Mouse (Mus musculus) intestine, embryonic 16.5 days (tissue): Measurements from ENCODE around the gene Tmprss6. TPM values are rescaled to one million over a fixed set of nuclear protein-coding genes. Genes with fewer than 3 reads are reported as not detected.

ENCODE experiments used
- ATAC-seq: fragments of 200-750 bp; cut with Nextera tagmentation; 2 replicates; pipeline ENCODE4 v1.8.0; 2017; ENCODE audit warnings: moderate TSS enrichment, moderate library complexity
- H3K27ac ChIP-seq: fragments of 300-500 bp; sonication (generic); 2 replicates; pipeline ENCODE4 v1.5.1; 2014; ENCODE audit warnings: mild to moderate bottlenecking, low read length
- H3K27me3 ChIP-seq: fragments of 300-500 bp; sonication (generic); replicated peaks from 2 replicates; pipeline ENCODE4 v1.6.1; 2014; ENCODE audit warnings: low read length, control low read depth, mixed read lengths; ENCODE audit not compliant: control insufficient read depth, insufficient read depth
- H3K36me3 ChIP-seq: fragments of 300-500 bp; sonication (generic); 2 replicates; pipeline ENCODE4 v1.6.1; 2014; ENCODE audit warnings: low read length, control low read depth; ENCODE audit not compliant: control insufficient read depth, insufficient read depth
- H3K4me1 ChIP-seq: fragments of 300-500 bp; sonication (generic); 2 replicates; pipeline ENCODE4 v1.6.1; 2014; ENCODE audit warnings: low read length, control low read depth, mixed read lengths; ENCODE audit not compliant: control insufficient read depth, insufficient read depth
- H3K4me2 ChIP-seq: fragments of 300-500 bp; sonication (generic); 2 replicates; pipeline ENCODE4 v1.6.1; 2014; ENCODE audit warnings: low read depth, low read length, control low read depth
- H3K4me3 ChIP-seq: fragments of 300-500 bp; sonication (generic); 2 replicates; pipeline ENCODE4 v1.5.1; 2014; ENCODE audit warnings: mild to moderate bottlenecking, low read length
- H3K9ac ChIP-seq: fragments of 300-500 bp; sonication (generic); 2 replicates; pipeline ENCODE4 v1.6.1; 2014; ENCODE audit warnings: low read depth, low read length
- H3K9me3 ChIP-seq: fragments of 300-500 bp; sonication (generic); 2 replicates; pipeline ENCODE4 v1.6.1; 2016; ENCODE audit warnings: low read length, control low read depth; ENCODE audit not compliant: control insufficient read depth
- WGBS: fragments of 180-500 bp; shearing (Covaris S2); extraction: QIAGEN DNeasy Blood & Tissue Kit; methylation state at CpG from one replicate; pipeline ENCODE4 v1.1.7; 2014; 5-methylcytosine and 5-hydroxymethylcytosine counted together
- polyA plus RNA-seq: library from polyadenylated mRNA; unstranded; fragments of >200 nt; fragmentation: Nextera tagmentation; extraction: Ambion mirVana; gene quantifications from 2 replicates; pipeline ENCODE4 v1.2.1, GENCODE M21; 2015

Tmprss6 gene
- polyA plus RNA-seq, 1 experiment from 2014 or later: 0.82 TPM

DNA sequence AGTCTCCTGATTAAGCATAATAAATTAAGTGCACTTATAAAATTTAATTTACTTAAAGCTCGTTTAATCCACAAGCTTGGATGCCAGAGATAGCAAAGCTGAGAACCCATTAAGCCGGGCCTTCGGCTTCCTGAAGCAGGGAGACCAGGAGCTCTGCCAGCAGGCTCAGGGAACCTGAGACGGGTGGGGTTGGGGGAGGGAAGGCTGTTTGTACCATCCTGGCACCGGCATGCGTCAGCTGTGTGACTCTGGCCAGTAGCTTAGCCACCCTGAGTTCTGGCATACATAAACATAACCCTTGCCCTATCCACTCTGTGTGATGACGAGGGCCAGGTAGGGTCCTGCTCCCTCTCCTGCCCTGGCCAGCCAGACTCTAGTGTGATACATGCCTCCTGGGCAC, 12.4 kb downstream of the Tmprss6 start:
- Histone ChIP-seq H3K4me3 (no peak overlapping the region), H3K4me2 (no peak overlapping the region), H3K4me1 (no peaks in the 10 kb centered on the region), H3K9ac (no peak overlapping the region), H3K36me3 (no peaks in the 10 kb centered on the region), H3K27me3 (no peaks in the 10 kb centered on the region), H3K27ac (no peak overlapping the region), H3K9me3 (no peaks in the 10 kb centered on the region)
- 50% methylated on average over 7 of the region's 7 CpGs for WGBS
- no peak for ATAC-seq

DNA sequence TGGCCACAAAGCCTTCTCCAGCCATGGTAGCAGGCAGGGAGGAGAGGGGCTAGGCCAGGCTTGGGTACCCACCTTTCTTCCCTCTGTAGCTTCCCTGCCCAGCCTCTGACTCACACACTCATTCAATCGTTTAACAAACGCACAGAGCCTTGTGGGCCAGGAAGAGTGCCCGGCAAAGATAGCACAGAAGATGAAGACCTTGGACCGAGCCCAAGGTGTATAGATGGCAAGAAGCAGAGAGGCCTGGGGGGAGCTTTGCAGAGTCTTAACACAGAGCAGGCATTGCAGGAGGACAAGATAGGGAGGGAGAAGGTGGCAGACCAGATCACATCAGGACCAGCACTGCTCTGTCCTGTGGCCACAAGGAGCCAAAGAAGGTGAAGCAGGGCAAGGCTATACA, 13.3 kb downstream of the Tmprss6 start:
- Histone ChIP-seq H3K9me3 (no peaks in the 10 kb centered on the region), H3K27me3 (no peaks in the 10 kb centered on the region), H3K4me1 (no peaks in the 10 kb centered on the region), H3K4me3 (no peak overlapping the region), H3K4me2 (no peak overlapping the region), H3K27ac (no peak overlapping the region), H3K9ac (no peak overlapping the region), H3K36me3 (no peaks in the 10 kb centered on the region)
- 48% methylated on average over 4 of the region's 4 CpGs for WGBS
- 0 out of 2 replicates have a peak, but pooled peaks have one; percentile 54 for ATAC-seq

DNA sequence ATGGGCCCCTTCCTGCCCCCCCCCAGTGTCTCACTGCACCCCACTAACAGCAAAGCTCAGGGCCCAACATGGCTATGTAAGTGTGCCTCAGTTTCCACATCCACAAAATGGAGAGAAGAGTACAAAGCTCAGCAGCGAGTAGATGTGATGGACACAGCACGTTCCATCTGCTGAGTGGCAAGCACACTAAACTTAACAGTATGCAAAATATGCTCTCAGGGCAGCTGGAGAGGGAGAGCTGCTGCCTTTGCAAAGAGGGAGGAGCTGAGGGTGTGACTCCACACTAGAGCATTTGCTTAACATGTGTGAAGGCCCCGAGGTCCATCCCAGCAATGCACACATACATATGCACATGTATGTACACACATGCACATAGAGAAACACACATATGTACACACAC, 15.5 kb downstream of the Tmprss6 start:
- H3K9ac ChIP-seq: no peak overlapping the region
- no peak overlapping the region for H3K27ac ChIP-seq
- no peaks in the 10 kb centered on the region for H3K4me1 ChIP-seq
- no peaks in the 10 kb centered on the region for H3K27me3 ChIP-seq
- H3K4me2 ChIP-seq: no peak overlapping the region
- no peaks in the 10 kb centered on the region for H3K36me3 ChIP-seq
- ATAC-seq: no peak
- no peaks in the 10 kb centered on the region for H3K9me3 ChIP-seq
- H3K4me3 ChIP-seq: no peak overlapping the region
- 71% methylated on average over 3 of the region's 3 CpGs for WGBS

GRCm38 (mm10) chr15:78451201-78451600, 17.2 kb downstream of the Tmprss6 start:
- Histone ChIP-seq H3K27me3 (no peaks in the 10 kb centered on the region), H3K36me3 (no peaks in the 10 kb centered on the region), H3K4me1 (no peaks in the 10 kb centered on the region), H3K4me3 (no peak overlapping the region), H3K27ac (no peak overlapping the region), H3K9ac (no peak overlapping the region), H3K4me2 (no peak overlapping the region), H3K9me3 (no peaks in the 10 kb centered on the region)
- ATAC-seq: no peak
- 84% methylated on average over 2 of the region's 2 CpGs for WGBS

DNA sequence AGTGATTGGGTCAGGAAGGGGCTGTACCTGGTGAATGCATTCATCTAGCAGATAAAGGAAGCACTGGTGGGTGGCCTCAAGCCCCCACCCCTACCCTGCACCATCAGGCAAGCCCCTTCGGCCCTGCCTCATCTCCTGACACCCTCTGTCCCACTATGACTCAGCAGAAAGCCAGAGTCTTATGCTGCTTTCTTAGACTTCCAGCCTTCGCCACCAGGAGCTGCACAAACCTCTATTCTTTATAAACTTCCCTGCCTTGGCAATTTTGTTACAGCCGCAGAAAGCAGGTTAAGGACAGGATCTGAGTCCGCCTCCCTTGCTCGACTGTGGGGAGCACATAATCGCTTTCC, 18.0 kb downstream of the Tmprss6 start:
- Histone ChIP-seq H3K9me3 (no peaks in the 10 kb centered on the region), H3K36me3 (no peaks in the 10 kb centered on the region), H3K4me1 (no peaks in the 10 kb centered on the region), H3K27me3 (no peaks in the 10 kb centered on the region), H3K4me3 (no peak overlapping the region), H3K9ac (no peak overlapping the region), H3K27ac (no peak overlapping the region), H3K4me2 (no peak overlapping the region)
- no peak for ATAC-seq
- WGBS: 90% methylated on average over 6 of the region's 6 CpGs

- Histone ChIP-seq H3K4me3 (no peak overlapping the region), H3K27ac (no peak overlapping the region)
- 34% methylated on average over 7 of the region's 7 CpGs for WGBS
Measured at GRCm38 (mm10) chr15:78449694-78450418, 18.6 kb downstream of the Tmprss6 start.

DNA sequence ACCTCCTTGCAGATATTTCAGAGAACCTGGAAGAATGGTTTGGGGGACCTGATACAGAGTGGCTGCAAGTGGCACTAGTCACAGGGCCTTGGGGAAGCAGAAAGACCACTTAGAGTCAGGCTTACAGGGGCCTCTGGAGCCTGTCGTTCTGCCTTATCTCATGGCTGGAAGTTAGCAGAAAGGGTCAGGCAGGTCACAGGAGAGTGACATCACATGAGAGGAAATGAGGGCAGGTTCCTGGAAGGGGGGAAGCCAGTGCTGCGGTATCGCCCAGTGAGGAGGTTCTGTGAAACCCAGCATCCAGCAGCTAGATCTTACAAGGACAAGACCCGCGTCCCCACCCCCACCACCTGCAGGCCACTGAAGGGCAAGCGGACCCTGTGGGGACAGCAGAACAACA, 19.3 kb downstream of the Tmprss6 start:
- Histone ChIP-seq H3K9ac (peak overlapping the region; percentile 42; the same call in 1 of the 2 replicates), H3K4me2 (no peak overlapping the region), H3K4me3 (no peak overlapping the region), H3K27ac (no peak overlapping the region), H3K9me3 (no peaks in the 10 kb centered on the region), H3K4me1 (no peaks in the 10 kb centered on the region), H3K36me3 (no peaks in the 10 kb centered on the region), H3K27me3 (no peaks in the 10 kb centered on the region)
- 62% methylated on average over 6 of the region's 6 CpGs for WGBS
- no peak for ATAC-seq

More at GRCm38 (mm10) chr15:78449694-78450418, 18.6 kb downstream of the Tmprss6 start:
- no peaks in the 10 kb centered on the region for H3K36me3 ChIP-seq
- no peaks in the 10 kb centered on the region for H3K9me3 ChIP-seq
- ATAC-seq: no peak
- H3K9ac ChIP-seq: no peak overlapping the region
- no peaks in the 10 kb centered on the region for H3K27me3 ChIP-seq
- no peaks in the 10 kb centered on the region for H3K4me1 ChIP-seq
- no peak overlapping the region for H3K4me2 ChIP-seq

DNA sequence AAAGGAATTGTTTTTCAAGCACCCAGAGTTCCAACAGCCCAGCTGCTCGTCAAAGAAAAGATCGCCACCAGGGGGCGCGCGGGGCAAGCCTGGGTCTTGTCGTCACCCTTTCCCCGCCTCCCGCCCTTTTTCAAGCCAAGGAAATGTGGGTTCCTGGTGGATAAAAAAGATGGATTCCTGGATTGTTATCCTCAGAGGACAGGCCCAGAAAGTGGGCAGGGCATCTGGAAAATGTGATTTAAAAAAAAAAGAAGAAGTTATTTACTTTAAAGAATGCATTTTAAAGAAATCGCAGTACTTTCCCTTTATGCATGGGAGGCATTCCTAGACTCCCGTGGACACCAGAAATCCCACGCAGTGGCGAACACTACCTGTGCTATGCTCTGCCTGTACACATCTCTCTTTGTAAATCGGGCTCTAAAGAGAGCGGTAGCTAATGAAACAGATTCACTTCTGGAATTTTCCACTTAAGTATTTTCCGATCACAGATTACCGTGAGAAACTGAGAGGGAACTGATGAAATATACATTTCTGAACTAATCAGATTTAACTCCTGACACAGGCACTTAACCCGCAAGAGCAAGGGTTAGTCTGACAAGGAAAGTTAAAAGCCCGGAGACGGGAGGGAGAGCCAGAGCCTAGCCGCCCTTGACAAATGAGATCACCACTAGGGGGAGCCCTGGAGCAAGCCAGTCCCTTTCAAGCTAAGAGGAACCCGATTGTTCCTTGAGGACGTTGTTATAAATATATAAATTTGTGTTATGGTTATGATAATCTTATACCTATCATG, 20.5 kb downstream of the Tmprss6 start:
- H3K9ac ChIP-seq: peak overlapping the region; percentile 67
- peak overlapping the region; percentile 76 for H3K4me2 ChIP-seq
- peak; percentile 74 for ATAC-seq
- H3K36me3 ChIP-seq: no peaks in the 10 kb centered on the region
- peak overlapping the region; percentile 77 for H3K27ac ChIP-seq
- H3K4me1 ChIP-seq: no peaks in the 10 kb centered on the region
- H3K9me3 ChIP-seq: no peaks in the 10 kb centered on the region
- no peaks in the 10 kb centered on the region for H3K27me3 ChIP-seq
- H3K4me3 ChIP-seq: peak overlapping the region; percentile 43
- under 1% methylated on average over 22 of the region's 22 CpGs for WGBS

- no peak for ATAC-seq
- Histone ChIP-seq H3K27ac (0 out of 2 replicates have a peak overlapping the region, but pooled peaks have one; percentile 2), H3K36me3 (no peaks in the 10 kb centered on the region), H3K9me3 (no peaks in the 10 kb centered on the region), H3K9ac (0 out of 2 replicates have a peak overlapping the region, but pooled peaks have one; percentile 45), H3K4me3 (no peak overlapping the region), H3K27me3 (no peaks in the 10 kb centered on the region), H3K4me2 (no peak overlapping the region), H3K4me1 (no peaks in the 10 kb centered on the region)
- 42% methylated on average over 7 of the region's 7 CpGs for WGBS
Measured at GRCm38 (mm10) chr15:78447121-78447520, 21.3 kb downstream of the Tmprss6 start.
